Mouse (Mus musculus): ENCODE measurements around the gene Thbs3. TPM values are rescaled to one million over a fixed set of nuclear protein-coding genes. Genes with fewer than 3 reads are reported as not detected.

Thbs3 gene
- polyA plus RNA-seq, 1 experiment, result not detected

- 90% methylated on average over 11 of the region's 11 CpGs for WGBS
- Histone ChIP-seq H3K27ac (ENCODE audit: insufficient read depth, low read depth, low read length) (no peak overlapping the region), H3K4me1 (ENCODE audit: control insufficient read depth, insufficient read depth, low read length) (peaks cover 9% of the 10 kb centered on the region; the same call in 1 of the 2 replicates), H3K4me3 (ENCODE audit: insufficient read depth, low read depth, low read length) (no peak overlapping the region)
- TF ChIP-seq CTCF (IDR thresholded peaks at IDR 0.05; ENCODE audit: insufficient read depth, low read depth, low read length) (no peak), POLR2A (IDR thresholded peaks at IDR 0.05; ENCODE audit: insufficient read depth, low read depth, low read length) (no peak)
These were observed 35.9 kb upstream of the Thbs3 start for GRCm38 (mm10) chr3:89179056-89179455.

- Histone ChIP-seq H3K4me3 (ENCODE audit: insufficient read depth, low read depth, low read length) (no peak overlapping the region), H3K4me1 (ENCODE audit: control insufficient read depth, insufficient read depth, low read length) (peaks cover 22% of the 10 kb centered on the region), H3K27ac (ENCODE audit: insufficient read depth, low read depth, low read length) (no peak overlapping the region)
- 92% methylated on average over 27 of the region's 27 CpGs for WGBS
- no peak for TF ChIP-seq CTCF (IDR thresholded peaks at IDR 0.05; ENCODE audit: insufficient read depth, low read depth, low read length)
- no peak for TF ChIP-seq POLR2A (IDR thresholded peaks at IDR 0.05; ENCODE audit: insufficient read depth, low read depth, low read length)
These were observed 33.1 kb upstream of the Thbs3 start for GRCm38 (mm10) chr3:89181749-89182500.

- H3K27ac ChIP-seq (ENCODE audit: insufficient read depth, low read depth, low read length), result no peak overlapping the region
- WGBS, result 47% methylated on average over 7 of the region's 7 CpGs
- TF ChIP-seq CTCF (IDR thresholded peaks at IDR 0.05; ENCODE audit: insufficient read depth, low read depth, low read length) (no peak), POLR2A (IDR thresholded peaks at IDR 0.05; ENCODE audit: insufficient read depth, low read depth, low read length) (no peak)
- H3K4me3 ChIP-seq (ENCODE audit: insufficient read depth, low read depth, low read length), result no peak overlapping the region; the same call in 1 of the 2 replicates
- peaks cover 22% of the 10 kb centered on the region for H3K4me1 ChIP-seq (ENCODE audit: control insufficient read depth, insufficient read depth, low read length)
These were observed 32.4 kb upstream of the Thbs3 start for GRCm38 (mm10) chr3:89182531-89183057.

- peaks cover 26% of the 10 kb centered on the region for H3K4me1 ChIP-seq (ENCODE audit: control insufficient read depth, insufficient read depth, low read length)
- peak within 1 kb of the TSS; percentile 69 for H3K27ac ChIP-seq (ENCODE audit: insufficient read depth, low read depth, low read length)
- 3% methylated on average over 39 of the region's 39 CpGs for WGBS
- peak within 1 kb of the TSS; percentile 77 for H3K4me3 ChIP-seq (ENCODE audit: insufficient read depth, low read depth, low read length)
- TF ChIP-seq POLR2A (IDR thresholded peaks at IDR 0.05; ENCODE audit: insufficient read depth, low read depth, low read length), result peak; percentile 88
- TF ChIP-seq CTCF (IDR thresholded peaks at IDR 0.05; ENCODE audit: insufficient read depth, low read depth, low read length), result no peak
These were observed 31.7 kb upstream of the Thbs3 start, which contains the start of gene Fam189b for GRCm38 (mm10) chr3:89183058-89183958. Gene Fam189b, plus strand, starts transcription at chr3:89183143.

GRCm38 (mm10) chr3:89183959-89184315 is 31.0 kb upstream of the Thbs3 start:
- peaks cover 31% of the 10 kb centered on the region for H3K4me1 ChIP-seq (ENCODE audit: control insufficient read depth, insufficient read depth, low read length)
- H3K4me3 ChIP-seq (ENCODE audit: insufficient read depth, low read depth, low read length), result peak overlapping the region; percentile 77
- TF ChIP-seq CTCF (IDR thresholded peaks at IDR 0.05; ENCODE audit: insufficient read depth, low read depth, low read length) (no peak), POLR2A (IDR thresholded peaks at IDR 0.05; ENCODE audit: insufficient read depth, low read depth, low read length) (no peak)
- no peak overlapping the region; the same call in 1 of the 2 replicates for H3K27ac ChIP-seq (ENCODE audit: insufficient read depth, low read depth, low read length)
- 26% methylated on average over 6 of the region's 6 CpGs for WGBS

GRCm38 (mm10) chr3:89187197-89187596 is 27.8 kb upstream of the Thbs3 start:
- TF ChIP-seq POLR2A (IDR thresholded peaks at IDR 0.05; ENCODE audit: insufficient read depth, low read depth, low read length) (no peak), CTCF (IDR thresholded peaks at IDR 0.05; ENCODE audit: insufficient read depth, low read depth, low read length) (no peak)
- Histone ChIP-seq H3K4me1 (ENCODE audit: control insufficient read depth, insufficient read depth, low read length) (peaks cover 28% of the 10 kb centered on the region), H3K4me3 (ENCODE audit: insufficient read depth, low read depth, low read length) (no peak overlapping the region), H3K27ac (ENCODE audit: insufficient read depth, low read depth, low read length) (no peak overlapping the region)
- 54% methylated on average over 23 of the region's 23 CpGs for WGBS

GRCm38 (mm10) chr3:89187690-89188477 is 27.1 kb upstream of the Thbs3 start:
- Histone ChIP-seq H3K4me3 (ENCODE audit: insufficient read depth, low read depth, low read length) (no peak overlapping the region; the same call in 1 of the 2 replicates), H3K27ac (ENCODE audit: insufficient read depth, low read depth, low read length) (peak overlapping the region; percentile 44; the same call in 1 of the 2 replicates), H3K4me1 (ENCODE audit: control insufficient read depth, insufficient read depth, low read length) (peaks cover 26% of the 10 kb centered on the region)
- no peak for TF ChIP-seq POLR2A (IDR thresholded peaks at IDR 0.05; ENCODE audit: insufficient read depth, low read depth, low read length)
- no peak for TF ChIP-seq CTCF (IDR thresholded peaks at IDR 0.05; ENCODE audit: insufficient read depth, low read depth, low read length)
- WGBS, result 70% methylated on average over 18 of the region's 18 CpGs

GRCm38 (mm10) chr3:89188478-89188875 is 26.5 kb upstream of the Thbs3 start:
- Histone ChIP-seq H3K27ac (ENCODE audit: insufficient read depth, low read depth, low read length) (peak overlapping the region; percentile 44; the same call in 1 of the 2 replicates), H3K4me1 (ENCODE audit: control insufficient read depth, insufficient read depth, low read length) (peaks cover 26% of the 10 kb centered on the region), H3K4me3 (ENCODE audit: insufficient read depth, low read depth, low read length) (no peak overlapping the region; the same call in 1 of the 2 replicates)
- TF ChIP-seq POLR2A (IDR thresholded peaks at IDR 0.05; ENCODE audit: insufficient read depth, low read depth, low read length) (no peak), CTCF (IDR thresholded peaks at IDR 0.05; ENCODE audit: insufficient read depth, low read depth, low read length) (no peak)
- WGBS, result 52% methylated on average over 12 of the region's 12 CpGs
